Mouse (Mus musculus) hindbrain, embryonic 15.5 days (tissue): ENCODE data around the gene Pde11a. TPM values are rescaled to one million over a fixed set of nuclear protein-coding genes. Genes with fewer than 3 reads are reported as not detected.
A peak's percentile ranks its signal among the peaks of the same experiment; 100 is the strongest.

Source experiments
- ATAC-seq: fragments of 200-750 bp; cut with Nextera tagmentation; 2 replicates; pipeline ENCODE4 v1.8.0; 2017; ENCODE audit warnings: low read depth, moderate number of reproducible peaks, moderate TSS enrichment; ENCODE audit not compliant: low FRiP score
- H3K27ac ChIP-seq: fragments of 300-500 bp; sonication (generic); replicated peaks from 2 replicates; pipeline ENCODE4 v1.5.1; 2015; ENCODE audit warnings: mild to moderate bottlenecking, inconsistent platforms
- H3K27me3 ChIP-seq: fragments of 300-500 bp; sonication (generic); 2 replicates; pipeline ENCODE4 v1.6.1; 2015; ENCODE audit warnings: control low read depth, inconsistent platforms
- H3K36me3 ChIP-seq: fragments of 300-500 bp; sonication (generic); 2 replicates; pipeline ENCODE4 v1.6.1; 2015; ENCODE audit warnings: control low read depth, inconsistent platforms
- H3K4me1 ChIP-seq: fragments of 300-500 bp; sonication (generic); replicated peaks from 2 replicates; pipeline ENCODE4 v1.6.1; 2015; ENCODE audit warnings: control low read depth, inconsistent platforms
- H3K4me2 ChIP-seq: fragments of 300-500 bp; sonication (generic); 2 replicates; pipeline ENCODE4 v1.6.1; 2015; ENCODE audit warnings: moderate library complexity, mild to moderate bottlenecking, inconsistent platforms
- H3K4me3 ChIP-seq: fragments of 300-500 bp; sonication (generic); 2 replicates; pipeline ENCODE4 v1.5.1; 2015; ENCODE audit warnings: mild to moderate bottlenecking, inconsistent platforms
- H3K9ac ChIP-seq: fragments of 300-500 bp; sonication (generic); 2 replicates; pipeline ENCODE4 v1.6.1; 2015; ENCODE audit warnings: inconsistent platforms
- H3K9me3 ChIP-seq: fragments of 300-500 bp; sonication (generic); 2 replicates; pipeline ENCODE4 v1.6.1; 2016; ENCODE audit warnings: control low read depth, inconsistent platforms
- WGBS: fragments of 180-500 bp; shearing (Covaris S2); methylation state at CpG from one replicate; pipeline ENCODE4 v1.1.7; 2015; 5-methylcytosine and 5-hydroxymethylcytosine counted together
- polyA plus RNA-seq: library from polyadenylated mRNA; unstranded; fragments of >200 nt; fragmentation: Nextera tagmentation; extraction: Ambion mirVana; gene quantifications from 2 replicates; pipeline ENCODE4 v1.2.1, GENCODE M21; 2015

The Pde11a gene
- polyA plus RNA-seq, 1 experiment from 2014 or later = 1.6 TPM

- Histone ChIP-seq H3K4me1 (peaks cover 24% of the 10 kb centered on the region), H3K27me3 (no peaks in the 10 kb centered on the region), H3K9ac (peak overlapping the region; percentile 32), H3K4me3 (no peak overlapping the region), H3K36me3 (no peaks in the 10 kb centered on the region), H3K4me2 (peak overlapping the region; percentile 47), H3K9me3 (no peaks in the 10 kb centered on the region), H3K27ac (peak overlapping the region; percentile 86)
- 7% methylated on average over 20 of the region's 20 CpGs for WGBS
- peak; percentile 82 for ATAC-seq
Measured at GRCm38 (mm10) chr2:76029081-76029901, 309.3 kb downstream of the Pde11a start.

GRCm38 (mm10) chr2:76016890-76017289 is 321.7 kb downstream of the Pde11a start:
- H3K27me3 ChIP-seq = no peaks in the 10 kb centered on the region
- no peaks in the 10 kb centered on the region for H3K9me3 ChIP-seq
- peak overlapping the region; percentile 46 for H3K27ac ChIP-seq
- no peak overlapping the region for H3K4me3 ChIP-seq
- no peak overlapping the region for H3K9ac ChIP-seq
- H3K36me3 ChIP-seq = no peaks in the 10 kb centered on the region
- H3K4me1 ChIP-seq = peaks cover 8% of the 10 kb centered on the region
- ATAC-seq = 0 out of 2 replicates have a peak, but pooled peaks have one; percentile 56
- H3K4me2 ChIP-seq = no peak overlapping the region
- 3% methylated on average over 7 of the region's 7 CpGs for WGBS

GRCm38 (mm10) chr2:76016136-76016535 is 322.4 kb downstream of the Pde11a start:
- no peak for ATAC-seq
- peaks cover 8% of the 10 kb centered on the region for H3K4me1 ChIP-seq
- no peaks in the 10 kb centered on the region for H3K36me3 ChIP-seq
- no peak overlapping the region for H3K4me2 ChIP-seq
- no peak overlapping the region for H3K9ac ChIP-seq
- H3K4me3 ChIP-seq = no peak overlapping the region
- H3K27me3 ChIP-seq = no peaks in the 10 kb centered on the region
- WGBS = 76% methylated on average over 8 of the region's 8 CpGs
- H3K9me3 ChIP-seq = no peaks in the 10 kb centered on the region
- no peak overlapping the region for H3K27ac ChIP-seq

GRCm38 (mm10) chr2:76015460-76015859 is 323.1 kb downstream of the Pde11a start:
- H3K9ac ChIP-seq = no peak overlapping the region
- H3K4me1 ChIP-seq = peaks cover 8% of the 10 kb centered on the region
- WGBS = 92% methylated on average over 7 of the region's 7 CpGs
- H3K36me3 ChIP-seq = no peaks in the 10 kb centered on the region
- H3K9me3 ChIP-seq = no peaks in the 10 kb centered on the region
- no peaks in the 10 kb centered on the region for H3K27me3 ChIP-seq
- H3K27ac ChIP-seq = no peak overlapping the region
- H3K4me3 ChIP-seq = no peak overlapping the region
- no peak for ATAC-seq
- H3K4me2 ChIP-seq = no peak overlapping the region

GRCm38 (mm10) chr2:76014659-76015058 is 323.9 kb downstream of the Pde11a start:
- H3K4me1 ChIP-seq = peaks cover 8% of the 10 kb centered on the region
- WGBS = 83% methylated on average over 3 of the region's 3 CpGs
- H3K9me3 ChIP-seq = no peaks in the 10 kb centered on the region
- H3K36me3 ChIP-seq = no peaks in the 10 kb centered on the region
- ATAC-seq = no peak
- no peak overlapping the region for H3K27ac ChIP-seq
- H3K27me3 ChIP-seq = no peaks in the 10 kb centered on the region
- no peak overlapping the region for H3K9ac ChIP-seq
- no peak overlapping the region for H3K4me2 ChIP-seq
- H3K4me3 ChIP-seq = no peak overlapping the region

- H3K9ac ChIP-seq = no peak overlapping the region
- no peaks in the 10 kb centered on the region for H3K36me3 ChIP-seq
- no peaks in the 10 kb centered on the region for H3K9me3 ChIP-seq
- 0 out of 2 replicates have a peak, but pooled peaks cover 5% of the 10 kb centered on the region for H3K4me1 ChIP-seq
- no peak for ATAC-seq
- H3K27ac ChIP-seq = no peak overlapping the region
- H3K4me3 ChIP-seq = no peak overlapping the region
- no peaks in the 10 kb centered on the region for H3K27me3 ChIP-seq
- H3K4me2 ChIP-seq = no peak overlapping the region
- WGBS = 15% methylated on average over 4 of the region's 4 CpGs
Measured at GRCm38 (mm10) chr2:76006194-76006593, 332.4 kb downstream of the Pde11a start.

- H3K27me3 ChIP-seq = no peaks in the 10 kb centered on the region
- no peak for ATAC-seq
- 37% methylated on average over 9 of the region's 9 CpGs for WGBS
Measured at GRCm38 (mm10) chr2:76002899-76003298, 335.7 kb downstream of the Pde11a start.

GRCm38 (mm10) chr2:76001392-76001791 is 337.2 kb downstream of the Pde11a start:
- no peak overlapping the region for H3K9ac ChIP-seq
- WGBS = 45% methylated on average over 8 of the region's 8 CpGs
- ATAC-seq = no peak
- H3K27ac ChIP-seq = no peak overlapping the region
- no peak overlapping the region for H3K4me2 ChIP-seq
- H3K4me1 ChIP-seq = 0 out of 2 replicates have a peak, but pooled peaks cover 7% of the 10 kb centered on the region
- no peaks in the 10 kb centered on the region for H3K36me3 ChIP-seq
- no peaks in the 10 kb centered on the region for H3K9me3 ChIP-seq
- no peaks in the 10 kb centered on the region for H3K27me3 ChIP-seq
- H3K4me3 ChIP-seq = no peak overlapping the region

More at GRCm38 (mm10) chr2:76002899-76003298, 335.7 kb downstream of the Pde11a start:
- no peak overlapping the region for H3K27ac ChIP-seq
- no peak overlapping the region for H3K9ac ChIP-seq
- no peaks in the 10 kb centered on the region for H3K9me3 ChIP-seq
- no peaks in the 10 kb centered on the region for H3K36me3 ChIP-seq
- no peak overlapping the region for H3K4me3 ChIP-seq
- H3K4me2 ChIP-seq = no peak overlapping the region
- H3K4me1 ChIP-seq = 0 out of 2 replicates have a peak, but pooled peaks cover 5% of the 10 kb centered on the region

- no peak overlapping the region for H3K4me2 ChIP-seq
- no peak overlapping the region for H3K27ac ChIP-seq
- H3K4me1 ChIP-seq = 0 out of 2 replicates have a peak, but pooled peaks cover 7% of the 10 kb centered on the region
- H3K27me3 ChIP-seq = no peaks in the 10 kb centered on the region
- no peak overlapping the region for H3K4me3 ChIP-seq
- no peaks in the 10 kb centered on the region for H3K9me3 ChIP-seq
- no peaks in the 10 kb centered on the region for H3K36me3 ChIP-seq
- H3K9ac ChIP-seq = no peak overlapping the region
- 32% methylated on average over 12 of the region's 12 CpGs for WGBS
- no peak for ATAC-seq
Measured at GRCm38 (mm10) chr2:75999636-76000035, 338.9 kb downstream of the Pde11a start.

GRCm38 (mm10) chr2:75998692-75999091 is 339.9 kb downstream of the Pde11a start:
- Histone ChIP-seq H3K9ac (no peak overlapping the region), H3K27me3 (no peaks in the 10 kb centered on the region), H3K4me2 (no peak overlapping the region), H3K4me1 (peaks cover 8% of the 10 kb centered on the region; the same call in 1 of the 2 replicates), H3K27ac (no peak overlapping the region), H3K4me3 (no peak overlapping the region), H3K9me3 (no peaks in the 10 kb centered on the region), H3K36me3 (no peaks in the 10 kb centered on the region)
- no peak for ATAC-seq
- 21% methylated on average over 8 of the region's 8 CpGs for WGBS

GRCm38 (mm10) chr2:75997726-75998125 is 340.8 kb downstream of the Pde11a start:
- Histone ChIP-seq H3K27me3 (no peaks in the 10 kb centered on the region), H3K9ac (no peak overlapping the region), H3K4me2 (no peak overlapping the region), H3K9me3 (no peaks in the 10 kb centered on the region), H3K4me3 (no peak overlapping the region), H3K4me1 (peaks cover 10% of the 10 kb centered on the region; the same call in 1 of the 2 replicates), H3K27ac (no peak overlapping the region), H3K36me3 (no peaks in the 10 kb centered on the region)
- ATAC-seq = no peak
- 37% methylated on average over 12 of the region's 12 CpGs for WGBS

GRCm38 (mm10) chr2:75994841-75995240 is 343.7 kb downstream of the Pde11a start:
- WGBS = 96% methylated on average over 11 of the region's 11 CpGs
- no peak for ATAC-seq
- Histone ChIP-seq H3K27me3 (no peaks in the 10 kb centered on the region), H3K27ac (no peak overlapping the region), H3K36me3 (no peaks in the 10 kb centered on the region), H3K4me3 (no peak overlapping the region), H3K9ac (no peak overlapping the region), H3K4me2 (no peak overlapping the region), H3K9me3 (no peaks in the 10 kb centered on the region), H3K4me1 (peaks cover 13% of the 10 kb centered on the region)
